Mouse (Mus musculus) stomach, embryonic 14.5 days (tissue): ENCODE results near the gene Chd9. TPM values are rescaled to one million over a fixed set of nuclear protein-coding genes. Genes with fewer than 3 reads are reported as not detected.
"Not testable (repeated sequence)": the region's sequence is repeated elsewhere in the genome, so short reads cannot be mapped to it uniquely, and the experiment has no call there.

Source experiments
- ATAC-seq: fragments of 200-750 bp; cut with Nextera tagmentation; 2 replicates; pipeline ENCODE4 v1.8.0; 2017; ENCODE audit warnings: low read depth, moderate TSS enrichment; ENCODE audit not compliant: insufficient number of reproducible peaks, insufficient read depth, low FRiP score
- H3K27ac ChIP-seq: fragments of 300-500 bp; sonication (generic); 2 replicates; pipeline ENCODE4 v1.5.1; 2014; ENCODE audit warnings: mild to moderate bottlenecking, low read length, moderate library complexity, mixed read lengths
- H3K27me3 ChIP-seq: fragments of 300-500 bp; sonication (generic); 2 replicates; pipeline ENCODE4 v1.6.1; 2014; ENCODE audit warnings: low read length, control low read depth, mixed read lengths; ENCODE audit not compliant: control insufficient read depth, insufficient read depth
- H3K36me3 ChIP-seq: fragments of 300-500 bp; sonication (generic); 2 replicates; pipeline ENCODE4 v1.6.1; 2014; ENCODE audit warnings: mild to moderate bottlenecking, control low read depth, low read length, moderate library complexity, mixed read lengths; ENCODE audit not compliant: control insufficient read depth, insufficient read depth
- H3K4me1 ChIP-seq: fragments of 300-500 bp; sonication (generic); 2 replicates; pipeline ENCODE4 v1.6.1; 2014; ENCODE audit warnings: low read length, control low read depth, mixed read lengths; ENCODE audit not compliant: control insufficient read depth, insufficient read depth
- H3K4me2 ChIP-seq: fragments of 300-500 bp; sonication (generic); replicated peaks from 2 replicates; pipeline ENCODE4 v1.6.1; 2014; ENCODE audit warnings: low read depth, low read length, control low read depth
- H3K4me3 ChIP-seq: fragments of 300-500 bp; sonication (generic); 2 replicates; pipeline ENCODE4 v1.5.1; 2014; ENCODE audit warnings: low read depth, low read length, control low read depth
- H3K9ac ChIP-seq: fragments of 300-500 bp; sonication (generic); replicated peaks from 2 replicates; pipeline ENCODE4 v1.6.1; 2014; ENCODE audit warnings: low read depth, mild to moderate bottlenecking, control low read depth, low read length, moderate library complexity, mixed read lengths
- H3K9me3 ChIP-seq: fragments of 300-500 bp; sonication (generic); 2 replicates; pipeline ENCODE4 v1.6.1; 2016; ENCODE audit warnings: low read depth, low read length, control low read depth; ENCODE audit not compliant: control insufficient read depth
- WGBS: fragments of 180-500 bp; shearing (Covaris S2); extraction: QIAGEN DNeasy Blood & Tissue Kit; methylation state at CpG from one replicate; pipeline ENCODE4 v1.1.7; 2014; 5-methylcytosine and 5-hydroxymethylcytosine counted together
- polyA plus RNA-seq: library from polyadenylated mRNA; unstranded; fragments of >200 nt; fragmentation: Nextera tagmentation; extraction: Ambion mirVana; gene quantifications from 2 replicates; pipeline ENCODE4 v1.2.1, GENCODE M21; 2014

Chd9 gene
- polyA plus RNA-seq, 1 experiment from 2014 or later = 112 TPM

- no peak for ATAC-seq
- no peak overlapping the region for H3K27ac ChIP-seq
- H3K9ac ChIP-seq = no peak overlapping the region
- H3K27me3 ChIP-seq = no peaks in the 10 kb centered on the region
- H3K9me3 ChIP-seq = no peaks in the 10 kb centered on the region
- H3K4me3 ChIP-seq = no peak overlapping the region
- no peaks in the 10 kb centered on the region for H3K4me1 ChIP-seq
- peaks cover 3% of the 10 kb centered on the region; the same call in 1 of the 2 replicates for H3K36me3 ChIP-seq
- 53% methylated on average over 1 of the region's 1 CpGs for WGBS
- H3K4me2 ChIP-seq = no peak overlapping the region
Measured at GRCm38 (mm10) chr8:90928412-90928811, 100.3 kb downstream of the Chd9 start.

- not testable (repeated sequence) for H3K4me3 ChIP-seq, H3K9me3 ChIP-seq, H3K36me3 ChIP-seq, ATAC-seq, H3K27me3 ChIP-seq, H3K27ac ChIP-seq, H3K4me2 ChIP-seq, H3K9ac ChIP-seq, H3K4me1 ChIP-seq
Measured at GRCm38 (mm10) chr8:90930125-90930524, 102.0 kb downstream of the Chd9 start.

- H3K27me3 ChIP-seq = no peaks in the 10 kb centered on the region
- WGBS = 50% methylated on average over 11 of the region's 11 CpGs
- ATAC-seq = no peak
Measured at GRCm38 (mm10) chr8:90932934-90933333, 104.8 kb downstream of the Chd9 start.

GRCm38 (mm10) chr8:90934786-90935185, 106.6 kb downstream of the Chd9 start:
- no peak for ATAC-seq
- WGBS = 84% methylated on average over 1 of the region's 1 CpGs
- H3K4me1 ChIP-seq = no peaks in the 10 kb centered on the region
- H3K9ac ChIP-seq = no peak overlapping the region
- no peaks in the 10 kb centered on the region for H3K9me3 ChIP-seq
- no peak overlapping the region for H3K4me3 ChIP-seq
- peaks cover 3% of the 10 kb centered on the region; the same call in 1 of the 2 replicates for H3K36me3 ChIP-seq
- H3K27ac ChIP-seq = no peak overlapping the region; the same call in 1 of the 2 replicates
- no peaks in the 10 kb centered on the region for H3K27me3 ChIP-seq
- no peak overlapping the region for H3K4me2 ChIP-seq

More at GRCm38 (mm10) chr8:90932934-90933333, 104.8 kb downstream of the Chd9 start:
- no peak overlapping the region for H3K27ac ChIP-seq
- no peaks in the 10 kb centered on the region for H3K9me3 ChIP-seq
- no peak overlapping the region for H3K9ac ChIP-seq
- no peaks in the 10 kb centered on the region for H3K4me1 ChIP-seq
- H3K4me2 ChIP-seq = no peak overlapping the region
- no peak overlapping the region for H3K4me3 ChIP-seq
- H3K36me3 ChIP-seq = peaks cover 3% of the 10 kb centered on the region; the same call in 1 of the 2 replicates

- Histone ChIP-seq H3K36me3 (peaks cover 3% of the 10 kb centered on the region; the same call in 1 of the 2 replicates), H3K9ac (no peak overlapping the region), H3K9me3 (no peaks in the 10 kb centered on the region), H3K27me3 (no peaks in the 10 kb centered on the region), H3K27ac (no peak overlapping the region), H3K4me2 (no peak overlapping the region), H3K4me1 (no peaks in the 10 kb centered on the region), H3K4me3 (no peak overlapping the region)
- 56% methylated on average over 1 of the region's 1 CpGs for WGBS
- ATAC-seq = no peak
Measured at GRCm38 (mm10) chr8:90936840-90937239, 108.7 kb downstream of the Chd9 start.

- Histone ChIP-seq H3K27ac (no peak overlapping the region), H3K4me2 (no peak overlapping the region), H3K4me1 (no peaks in the 10 kb centered on the region), H3K9me3 (no peaks in the 10 kb centered on the region), H3K36me3 (no peaks in the 10 kb centered on the region), H3K4me3 (no peak overlapping the region), H3K9ac (no peak overlapping the region), H3K27me3 (no peaks in the 10 kb centered on the region)
- 77% methylated on average over 4 of the region's 4 CpGs for WGBS
- peak; percentile 88 for ATAC-seq
Measured at GRCm38 (mm10) chr8:90938352-90938930, 110.3 kb downstream of the Chd9 start.

GRCm38 (mm10) chr8:90939867-90940266, 111.7 kb downstream of the Chd9 start:
- ATAC-seq = no peak
- 78% methylated on average over 1 of the region's 1 CpGs for WGBS
- no peak overlapping the region for H3K9ac ChIP-seq
- H3K27me3 ChIP-seq = no peaks in the 10 kb centered on the region
- no peak overlapping the region for H3K27ac ChIP-seq
- no peak overlapping the region for H3K4me2 ChIP-seq
- H3K9me3 ChIP-seq = no peaks in the 10 kb centered on the region
- no peaks in the 10 kb centered on the region for H3K36me3 ChIP-seq
- H3K4me3 ChIP-seq = no peak overlapping the region
- no peaks in the 10 kb centered on the region for H3K4me1 ChIP-seq

- WGBS = 71% methylated on average over 4 of the region's 4 CpGs
Measured at GRCm38 (mm10) chr8:90943770-90944169, 115.6 kb downstream of the Chd9 start.

More at GRCm38 (mm10) chr8:90943770-90944169, 115.6 kb downstream of the Chd9 start:
- Histone ChIP-seq H3K4me2 (no peak overlapping the region), H3K27ac (no peak overlapping the region), H3K36me3 (no peaks in the 10 kb centered on the region), H3K9me3 (no peaks in the 10 kb centered on the region), H3K9ac (no peak overlapping the region), H3K4me1 (no peaks in the 10 kb centered on the region), H3K27me3 (no peaks in the 10 kb centered on the region), H3K4me3 (no peak overlapping the region)
- no peak for ATAC-seq
